Mouse (Mus musculus): ENCODE measurements at regions not wholly inside any gene's neighbourhood (a gene's known extent, or its start where the extent isn't known, plus 50 kb on each side); places are given as distances from the start of the nearest gene placed in this dataset.
A peak's percentile ranks its signal among the peaks of the same experiment; 100 is the strongest.

GRCm38 (mm10) chr1:42107925-42108324 lies 587.6 kb upstream of the Pou3f3 start:
- Histone ChIP-seq H3K36me3 (ENCODE audit: control insufficient read depth, insufficient read depth, low read length) (no peaks in the 10 kb centered on the region), H3K27me3 (ENCODE audit: control insufficient read depth, insufficient read depth, low read length) (no peaks in the 10 kb centered on the region), H3K4me3 (ENCODE audit: low read depth, low read length) (no peak overlapping the region), H3K9me3 (ENCODE audit: control insufficient read depth, low read length) (no peaks in the 10 kb centered on the region), H3K4me2 (ENCODE audit: low read depth, low read length, severe bottlenecking) (no peak overlapping the region), H3K27ac (ENCODE audit: low read depth, low read length) (no peak overlapping the region), H3K9ac (ENCODE audit: low read length) (no peak overlapping the region), H3K4me1 (replicated peaks; ENCODE audit: control insufficient read depth, insufficient read depth, low read length) (peaks cover 4% of the 10 kb centered on the region; the same call in 1 of the 2 replicates)
- ATAC-seq (replicated peaks; ENCODE audit: low FRiP score), result no peak
- DNase-seq (ENCODE audit: low spot score), result no peak
- 50% methylated on average over 1 of the region's 1 CpGs for WGBS

GRCm38 (mm10) chr1:42152175-42152790 lies 543.3 kb upstream of the Pou3f3 start:
- DNase-seq (ENCODE audit: low spot score), result peak; percentile 51
- ATAC-seq (replicated peaks; ENCODE audit: low FRiP score), result no peak; the same call in 1 of the 2 replicates
- Histone ChIP-seq H3K4me3 (ENCODE audit: low read depth, low read length) (no peak overlapping the region), H3K27me3 (ENCODE audit: control insufficient read depth, insufficient read depth, low read length) (no peaks in the 10 kb centered on the region), H3K4me1 (replicated peaks; ENCODE audit: control insufficient read depth, insufficient read depth, low read length) (peaks cover 5% of the 10 kb centered on the region; the same call in 1 of the 2 replicates), H3K27ac (ENCODE audit: low read depth, low read length) (no peak overlapping the region), H3K9ac (ENCODE audit: low read length) (no peak overlapping the region), H3K4me2 (ENCODE audit: low read depth, low read length, severe bottlenecking) (no peak overlapping the region), H3K36me3 (ENCODE audit: control insufficient read depth, insufficient read depth, low read length) (no peaks in the 10 kb centered on the region), H3K9me3 (ENCODE audit: control insufficient read depth, low read length) (no peaks in the 10 kb centered on the region; the same call in 1 of the 2 replicates)
- 45% methylated on average over 13 of the region's 13 CpGs for WGBS

- Histone ChIP-seq H3K9me3 (ENCODE audit: control insufficient read depth, low read length) (no peaks in the 10 kb centered on the region; the same call in 1 of the 2 replicates), H3K4me1 (replicated peaks; ENCODE audit: control insufficient read depth, insufficient read depth, low read length) (peaks cover 5% of the 10 kb centered on the region; the same call in 1 of the 2 replicates), H3K4me2 (ENCODE audit: low read depth, low read length, severe bottlenecking) (no peak overlapping the region), H3K36me3 (ENCODE audit: control insufficient read depth, insufficient read depth, low read length) (no peaks in the 10 kb centered on the region), H3K4me3 (ENCODE audit: low read depth, low read length) (no peak overlapping the region), H3K27ac (ENCODE audit: low read depth, low read length) (no peak overlapping the region), H3K9ac (ENCODE audit: low read length) (no peak overlapping the region), H3K27me3 (ENCODE audit: control insufficient read depth, insufficient read depth, low read length) (no peaks in the 10 kb centered on the region)
- 54% methylated on average over 3 of the region's 3 CpGs for whole genome bisulfite sequencing
- no peak for ATAC-seq (replicated peaks; ENCODE audit: low FRiP score)
- DNase-seq (ENCODE audit: low spot score), result no peak
These were observed 542.7 kb upstream of the Pou3f3 start for GRCm38 (mm10) chr1:42152916-42153315.

GRCm38 (mm10) chr1:42167790-42168572 lies 527.6 kb upstream of the Pou3f3 start:
- Histone ChIP-seq H3K27ac (ENCODE audit: low read depth, low read length) (no peak overlapping the region), H3K9ac (ENCODE audit: low read length) (no peak overlapping the region), H3K36me3 (ENCODE audit: control insufficient read depth, insufficient read depth, low read length) (no peaks in the 10 kb centered on the region), H3K4me3 (ENCODE audit: low read depth, low read length) (no peak overlapping the region), H3K27me3 (ENCODE audit: control insufficient read depth, insufficient read depth, low read length) (no peaks in the 10 kb centered on the region), H3K4me1 (replicated peaks; ENCODE audit: control insufficient read depth, insufficient read depth, low read length) (no peaks in the 10 kb centered on the region), H3K4me2 (ENCODE audit: low read depth, low read length, severe bottlenecking) (no peak overlapping the region), H3K9me3 (ENCODE audit: control insufficient read depth, low read length) (no peaks in the 10 kb centered on the region)
- 88% methylated on average over 7 of the region's 7 CpGs for WGBS
- no peak for DNase-seq (ENCODE audit: low spot score)
- no peak for ATAC-seq (replicated peaks; ENCODE audit: low FRiP score)

- DNase-seq (ENCODE audit: low spot score) (no peak), ATAC-seq (replicated peaks; ENCODE audit: low FRiP score) (no peak)
- Histone ChIP-seq H3K4me3 (ENCODE audit: low read depth, low read length) (no peak overlapping the region), H3K4me2 (ENCODE audit: low read depth, low read length, severe bottlenecking) (no peak overlapping the region), H3K9me3 (ENCODE audit: control insufficient read depth, low read length) (no peaks in the 10 kb centered on the region), H3K4me1 (replicated peaks; ENCODE audit: control insufficient read depth, insufficient read depth, low read length) (no peaks in the 10 kb centered on the region), H3K27me3 (ENCODE audit: control insufficient read depth, insufficient read depth, low read length) (no peaks in the 10 kb centered on the region), H3K27ac (ENCODE audit: low read depth, low read length) (no peak overlapping the region), H3K36me3 (ENCODE audit: control insufficient read depth, insufficient read depth, low read length) (no peaks in the 10 kb centered on the region), H3K9ac (ENCODE audit: low read length) (no peak overlapping the region)
- 88% methylated on average over 3 of the region's 3 CpGs for WGBS
These were observed 526.1 kb upstream of the Pou3f3 start for GRCm38 (mm10) chr1:42169505-42169904.

GRCm38 (mm10) chr1:42186295-42186694 lies 509.3 kb upstream of the Pou3f3 start:
- Histone ChIP-seq H3K4me3 (ENCODE audit: low read depth, low read length) (no peak overlapping the region), H3K36me3 (ENCODE audit: control insufficient read depth, insufficient read depth, low read length) (no peaks in the 10 kb centered on the region), H3K27ac (ENCODE audit: low read depth, low read length) (no peak overlapping the region), H3K4me2 (ENCODE audit: low read depth, low read length, severe bottlenecking) (no peak overlapping the region), H3K9me3 (ENCODE audit: control insufficient read depth, low read length) (no peaks in the 10 kb centered on the region), H3K27me3 (ENCODE audit: control insufficient read depth, insufficient read depth, low read length) (no peaks in the 10 kb centered on the region), H3K4me1 (replicated peaks; ENCODE audit: control insufficient read depth, insufficient read depth, low read length) (no peaks in the 10 kb centered on the region), H3K9ac (ENCODE audit: low read length) (no peak overlapping the region)
- DNase-seq (ENCODE audit: low spot score), result no peak
- no peak for ATAC-seq (replicated peaks; ENCODE audit: low FRiP score)

- H3K4me2 ChIP-seq (ENCODE audit: low read depth, low read length, severe bottlenecking), result no peak overlapping the region
- ATAC-seq (replicated peaks; ENCODE audit: low FRiP score) (no peak), DNase-seq (ENCODE audit: low spot score) (no peak)
- 75% methylated on average over 1 of the region's 1 CpGs for WGBS
- H3K27ac ChIP-seq (ENCODE audit: low read depth, low read length), result no peak overlapping the region
- no peaks in the 10 kb centered on the region for H3K9me3 ChIP-seq (ENCODE audit: control insufficient read depth, low read length)
- H3K27me3 ChIP-seq (ENCODE audit: control insufficient read depth, insufficient read depth, low read length), result no peaks in the 10 kb centered on the region; the same call in 1 of the 2 replicates
- H3K36me3 ChIP-seq (ENCODE audit: control insufficient read depth, insufficient read depth, low read length), result no peaks in the 10 kb centered on the region
- H3K4me1 ChIP-seq (replicated peaks; ENCODE audit: control insufficient read depth, insufficient read depth, low read length), result peaks cover 2% of the 10 kb centered on the region; the same call in 1 of the 2 replicates
- no peak overlapping the region for H3K4me3 ChIP-seq (ENCODE audit: low read depth, low read length)
- H3K9ac ChIP-seq (ENCODE audit: low read length), result no peak overlapping the region
These were observed 467.5 kb upstream of the Pou3f3 start for GRCm38 (mm10) chr1:42228098-42228497.

GRCm38 (mm10) chr1:42229711-42230110 lies 465.9 kb upstream of the Pou3f3 start:
- peaks cover 5% of the 10 kb centered on the region; the same call in 1 of the 2 replicates for H3K4me1 ChIP-seq (replicated peaks; ENCODE audit: control insufficient read depth, insufficient read depth, low read length)
- H3K36me3 ChIP-seq (ENCODE audit: control insufficient read depth, insufficient read depth, low read length), result no peaks in the 10 kb centered on the region
- no peak for DNase-seq (ENCODE audit: low spot score)
- no peak for ATAC-seq (replicated peaks; ENCODE audit: low FRiP score)
- WGBS, result 86% methylated on average over 12 of the region's 12 CpGs
- H3K27me3 ChIP-seq (ENCODE audit: control insufficient read depth, insufficient read depth, low read length), result no peaks in the 10 kb centered on the region; the same call in 1 of the 2 replicates
- H3K27ac ChIP-seq (ENCODE audit: low read depth, low read length), result no peak overlapping the region
- H3K4me3 ChIP-seq (ENCODE audit: low read depth, low read length), result no peak overlapping the region
- no peak overlapping the region for H3K9ac ChIP-seq (ENCODE audit: low read length)
- H3K9me3 ChIP-seq (ENCODE audit: control insufficient read depth, low read length), result no peaks in the 10 kb centered on the region
- H3K4me2 ChIP-seq (ENCODE audit: low read depth, low read length, severe bottlenecking), result no peak overlapping the region
